Mouse (Mus musculus) lung, postnatal 0 days (tissue): ENCODE results near the gene Gsg1l2.
A peak's percentile ranks its signal among the peaks of the same experiment; 100 is the strongest.

Experiments used
- CTCF ChIP-seq: IDR thresholded peaks from 2 replicates; pipeline ENCODE4 v1.5.1; 2016; ENCODE audit warnings: antibody characterized with exemption, mild to moderate bottlenecking
- EP300 ChIP-seq: IDR thresholded peaks from 2 replicates; pipeline ENCODE4 v1.6.1; 2016; ENCODE audit warnings: antibody characterized with exemption, mild to moderate bottlenecking, control low read depth

- TF ChIP-seq EP300 (peak; percentile 86), CTCF (no peak)
Measured at GRCm38 (mm10) chr11:67835408-67836078, 61.1 kb downstream of the Gsg1l2 start.
